Mouse (Mus musculus) heart, embryonic 16.5 days (tissue): ENCODE measurements at regions not wholly inside any gene's neighbourhood (a gene's known extent, or its start where the extent isn't known, plus 50 kb on each side); places are given as distances from the start of the nearest gene placed in this dataset.

ENCODE experiments used
- ATAC-seq: fragments of 200-750 bp; cut with Nextera tagmentation; replicated peaks from 2 replicates; pipeline ENCODE4 v1.8.0; 2017; ENCODE audit warnings: moderate number of reproducible peaks; ENCODE audit not compliant: insufficient read depth, low FRiP score; ENCODE audit errors: extremely low read depth
- H3K27ac ChIP-seq: fragments of 300-500 bp; sonication (generic); 2 replicates; pipeline ENCODE4 v1.5.1; 2014; ENCODE audit warnings: mild to moderate bottlenecking, low read length, control low read depth, moderate library complexity
- H3K27me3 ChIP-seq: fragments of 300-500 bp; sonication (generic); 2 replicates; pipeline ENCODE4 v1.6.1; 2014; ENCODE audit warnings: low read length, mixed read lengths; ENCODE audit not compliant: control insufficient read depth, insufficient read depth
- H3K36me3 ChIP-seq: fragments of 300-500 bp; sonication (generic); 2 replicates; pipeline ENCODE4 v1.6.1; 2014; ENCODE audit not compliant: control insufficient read depth, insufficient read depth
- H3K4me1 ChIP-seq: fragments of 300-500 bp; sonication (generic); 2 replicates; pipeline ENCODE4 v1.6.1; 2014; ENCODE audit warnings: low read length, mixed read lengths; ENCODE audit not compliant: control insufficient read depth, insufficient read depth
- H3K4me2 ChIP-seq: fragments of 300-500 bp; sonication (generic); 2 replicates; pipeline ENCODE4 v1.6.1; 2014; ENCODE audit warnings: low read depth, mild to moderate bottlenecking, control low read depth, low read length
- H3K4me3 ChIP-seq: fragments of 300-500 bp; sonication (generic); 2 replicates; pipeline ENCODE4 v1.5.1; 2014; ENCODE audit warnings: mild to moderate bottlenecking, control low read depth, low read length
- H3K9ac ChIP-seq: fragments of 300-500 bp; sonication (generic); 2 replicates; pipeline ENCODE4 v1.6.1; 2014; ENCODE audit warnings: low read length, control low read depth
- H3K9me3 ChIP-seq: fragments of 300-500 bp; sonication (generic); replicated peaks from 2 replicates; pipeline ENCODE4 v1.6.1; 2016; ENCODE audit warnings: low read length; ENCODE audit not compliant: control insufficient read depth
- WGBS: fragments of 180-500 bp; shearing (Covaris S2); extraction: QIAGEN DNeasy Blood & Tissue Kit; methylation state at CpG from one replicate; pipeline ENCODE4 v1.1.7; 2014; 5-methylcytosine and 5-hydroxymethylcytosine counted together

GRCm38 (mm10) chr3:54559053-54559452 lies 133.6 kb upstream of the Supt20 start:
- WGBS = 49% methylated on average over 2 of the region's 2 CpGs
- ATAC-seq = peak; percentile 84
- no peak overlapping the region for H3K4me3 ChIP-seq

GRCm38 (mm10) chr3:54559527-54559926 lies 133.1 kb upstream of the Supt20 start:
- no peak overlapping the region for H3K9ac ChIP-seq
- H3K4me3 ChIP-seq = no peak overlapping the region
- ATAC-seq = no peak
- WGBS = 60% methylated on average over 2 of the region's 2 CpGs
- no peak overlapping the region for H3K4me2 ChIP-seq
- peaks cover 3% of the 10 kb centered on the region; the same call in 1 of the 2 replicates for H3K4me1 ChIP-seq
- H3K27me3 ChIP-seq = no peaks in the 10 kb centered on the region
- peak overlapping the region; percentile 89 for H3K27ac ChIP-seq
- H3K9me3 ChIP-seq = peaks cover 4% of the 10 kb centered on the region; the same call in 1 of the 2 replicates
- no peaks in the 10 kb centered on the region for H3K36me3 ChIP-seq

More at GRCm38 (mm10) chr3:54559053-54559452, 133.6 kb upstream of the Supt20 start:
- Histone ChIP-seq H3K36me3 (no peaks in the 10 kb centered on the region), H3K9ac (no peak overlapping the region), H3K4me2 (no peak overlapping the region), H3K4me1 (peaks cover 3% of the 10 kb centered on the region; the same call in 1 of the 2 replicates), H3K27me3 (no peaks in the 10 kb centered on the region), H3K9me3 (peaks cover 6% of the 10 kb centered on the region), H3K27ac (peak overlapping the region; percentile 89)

GRCm38 (mm10) chr3:54560056-54560922 lies 132.3 kb upstream of the Supt20 start:
- ATAC-seq = no peak; the same call in 1 of the 2 replicates
- H3K4me2 ChIP-seq = no peak overlapping the region
- H3K27me3 ChIP-seq = no peaks in the 10 kb centered on the region
- H3K27ac ChIP-seq = peak overlapping the region; percentile 89
- H3K9ac ChIP-seq = no peak overlapping the region
- H3K4me1 ChIP-seq = peaks cover 3% of the 10 kb centered on the region; the same call in 1 of the 2 replicates
- WGBS = 53% methylated on average over 5 of the region's 5 CpGs
- no peak overlapping the region for H3K4me3 ChIP-seq
- H3K9me3 ChIP-seq = peaks cover 4% of the 10 kb centered on the region; the same call in 1 of the 2 replicates
- no peaks in the 10 kb centered on the region for H3K36me3 ChIP-seq

- H3K4me3 ChIP-seq = no peak overlapping the region
- H3K36me3 ChIP-seq = no peaks in the 10 kb centered on the region
- no peak for ATAC-seq
These were observed 125.3 kb upstream of the Supt20 start for GRCm38 (mm10) chr3:54567329-54567728.

GRCm38 (mm10) chr3:54568096-54568495 lies 124.5 kb upstream of the Supt20 start:
- Histone ChIP-seq H3K27ac (peak overlapping the region; percentile 55; the same call in 1 of the 2 replicates), H3K9ac (no peak overlapping the region), H3K27me3 (no peaks in the 10 kb centered on the region), H3K4me2 (no peak overlapping the region), H3K9me3 (0 out of 2 replicates have a peak, but pooled peaks cover 6% of the 10 kb centered on the region), H3K4me1 (no peaks in the 10 kb centered on the region), H3K4me3 (no peak overlapping the region), H3K36me3 (no peaks in the 10 kb centered on the region)
- ATAC-seq = no peak
- WGBS = 52% methylated on average over 5 of the region's 5 CpGs

More at GRCm38 (mm10) chr3:54567329-54567728, 125.3 kb upstream of the Supt20 start:
- Histone ChIP-seq H3K4me2 (no peak overlapping the region), H3K4me1 (no peaks in the 10 kb centered on the region), H3K27ac (peak overlapping the region; percentile 55; the same call in 1 of the 2 replicates), H3K9me3 (0 out of 2 replicates have a peak, but pooled peaks cover 6% of the 10 kb centered on the region), H3K27me3 (no peaks in the 10 kb centered on the region), H3K9ac (no peak overlapping the region)
- 95% methylated on average over 1 of the region's 1 CpGs for WGBS

GRCm38 (mm10) chr3:54570501-54570900 lies 122.1 kb upstream of the Supt20 start:
- H3K27me3 ChIP-seq = no peaks in the 10 kb centered on the region
- 0 out of 2 replicates have a peak, but pooled peaks cover 6% of the 10 kb centered on the region for H3K9me3 ChIP-seq
- H3K27ac ChIP-seq = no peak overlapping the region
- ATAC-seq = no peak
- 80% methylated on average over 8 of the region's 8 CpGs for WGBS
- no peak overlapping the region for H3K4me3 ChIP-seq
- no peak overlapping the region for H3K9ac ChIP-seq
- no peaks in the 10 kb centered on the region for H3K36me3 ChIP-seq
- no peak overlapping the region for H3K4me2 ChIP-seq
- H3K4me1 ChIP-seq = no peaks in the 10 kb centered on the region

GRCm38 (mm10) chr3:54577851-54578250 lies 114.8 kb upstream of the Supt20 start:
- Histone ChIP-seq H3K27me3 (no peaks in the 10 kb centered on the region), H3K4me2 (no peak overlapping the region), H3K36me3 (no peaks in the 10 kb centered on the region), H3K9me3 (peaks cover 6% of the 10 kb centered on the region; the same call in 1 of the 2 replicates), H3K4me1 (no peaks in the 10 kb centered on the region), H3K27ac (no peak overlapping the region), H3K4me3 (no peak overlapping the region), H3K9ac (no peak overlapping the region)
- no peak for ATAC-seq
- 83% methylated on average over 5 of the region's 5 CpGs for WGBS

GRCm38 (mm10) chr3:54579425-54579824 lies 113.2 kb upstream of the Supt20 start:
- no peak for ATAC-seq
- Histone ChIP-seq H3K9me3 (peaks cover 6% of the 10 kb centered on the region; the same call in 1 of the 2 replicates), H3K27ac (no peak overlapping the region), H3K9ac (no peak overlapping the region), H3K4me2 (no peak overlapping the region), H3K27me3 (no peaks in the 10 kb centered on the region), H3K36me3 (no peaks in the 10 kb centered on the region), H3K4me1 (no peaks in the 10 kb centered on the region), H3K4me3 (no peak overlapping the region)
- 79% methylated on average over 2 of the region's 2 CpGs for WGBS

GRCm38 (mm10) chr3:54580339-54580738 lies 112.3 kb upstream of the Supt20 start:
- Histone ChIP-seq H3K4me1 (no peaks in the 10 kb centered on the region), H3K4me2 (no peak overlapping the region), H3K27ac (no peak overlapping the region), H3K9ac (no peak overlapping the region), H3K4me3 (no peak overlapping the region), H3K27me3 (no peaks in the 10 kb centered on the region), H3K36me3 (no peaks in the 10 kb centered on the region), H3K9me3 (peaks cover 6% of the 10 kb centered on the region; the same call in 1 of the 2 replicates)
- no peak for ATAC-seq
- 85% methylated on average over 6 of the region's 6 CpGs for whole genome bisulfite sequencing
